Mouse (Mus musculus): ENCODE data around the gene Fibp. TPM values are rescaled to one million over a fixed set of nuclear protein-coding genes. Genes with fewer than 3 reads are reported as not detected.

Gene Fibp
- polyA plus RNA-seq, 1 experiment from 2014 or later = 103 TPM

DNA sequence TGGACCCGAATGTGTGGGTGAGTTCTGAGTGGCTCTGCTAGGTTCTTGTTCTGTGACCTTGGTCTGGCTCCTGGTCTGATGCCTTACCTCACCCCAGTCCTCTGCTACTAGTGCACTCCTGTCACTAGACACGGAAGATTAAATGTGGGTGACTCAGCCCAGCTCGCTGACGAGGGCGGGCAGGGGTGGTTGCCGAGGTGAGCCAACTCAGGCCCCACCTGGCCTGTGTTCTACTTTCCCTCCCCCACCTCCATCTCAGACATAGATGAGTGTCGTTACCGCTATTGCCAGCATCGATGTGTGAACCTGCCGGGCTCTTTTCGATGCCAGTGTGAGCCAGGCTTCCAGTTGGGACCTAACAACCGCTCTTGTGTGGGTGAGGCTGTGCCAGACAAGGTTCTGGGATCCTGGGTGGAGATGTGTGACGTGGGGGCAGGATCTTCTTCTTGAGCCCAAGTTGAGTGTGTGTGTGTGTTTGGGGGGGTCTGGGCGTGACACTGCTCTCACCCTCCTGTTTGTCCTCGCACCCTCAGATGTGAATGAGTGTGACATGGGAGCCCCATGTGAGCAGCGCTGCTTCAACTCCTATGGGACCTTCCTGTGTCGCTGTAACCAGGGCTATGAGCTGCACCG is 17.4 kb downstream of the Fibp start:
- no peak overlapping the region for H3K9ac ChIP-seq (ENCODE audit: low read length)
- ATAC-seq (ENCODE audit: low FRiP score, low TSS enrichment) = peak; percentile 84
- H3K4me2 ChIP-seq (replicated peaks; ENCODE audit: low read depth) = no peak overlapping the region
- WGBS = 69% methylated on average over 18 of the region's 18 CpGs
- H3K9me3 ChIP-seq (ENCODE audit: control insufficient read depth, low read length) = no peaks in the 10 kb centered on the region
- no peaks in the 10 kb centered on the region for H3K27me3 ChIP-seq (ENCODE audit: control insufficient read depth, insufficient read depth, low read length)
- TF ChIP-seq EP300 (optimal IDR thresholded peaks at IDR 0.05) = no peak
- no peak for TF ChIP-seq CTCF (IDR thresholded peaks at IDR 0.05; ENCODE audit: low read depth)
- no peak overlapping the region for H3K27ac ChIP-seq (replicated peaks)
- peak; percentile 76 for DNase-seq (ENCODE audit: low spot score)
- H3K4me3 ChIP-seq (ENCODE audit: low read depth, low read length) = no peak overlapping the region
- no peaks in the 10 kb centered on the region; the same call in 1 of the 2 replicates for H3K4me1 ChIP-seq (replicated peaks; ENCODE audit: control insufficient read depth, insufficient read depth)
- H3K36me3 ChIP-seq (ENCODE audit: control insufficient read depth, insufficient read depth, low read length) = peaks cover 10% of the 10 kb centered on the region; the same call in 1 of the 2 replicates

DNA sequence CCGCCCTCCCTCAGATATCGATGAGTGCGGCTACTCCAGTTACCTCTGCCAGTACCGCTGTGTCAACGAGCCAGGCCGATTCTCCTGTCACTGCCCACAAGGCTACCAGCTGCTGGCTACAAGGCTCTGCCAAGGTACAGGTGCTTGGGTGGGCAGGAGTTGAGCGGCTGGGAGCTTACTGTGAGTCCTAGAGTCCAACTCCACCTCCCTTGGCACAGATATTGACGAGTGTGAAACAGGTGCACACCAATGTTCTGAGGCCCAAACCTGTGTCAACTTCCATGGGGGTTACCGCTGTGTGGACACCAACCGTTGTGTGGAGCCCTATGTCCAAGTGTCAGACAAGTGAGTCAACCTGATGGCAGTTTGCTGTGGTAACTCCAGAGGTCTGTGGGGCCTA is 19.6 kb downstream of the Fibp start:
- WGBS = 82% methylated on average over 10 of the region's 10 CpGs
- no peak overlapping the region for H3K9ac ChIP-seq (ENCODE audit: low read length)
- H3K4me3 ChIP-seq (ENCODE audit: low read depth, low read length) = no peak overlapping the region
- no peaks in the 10 kb centered on the region for H3K9me3 ChIP-seq (ENCODE audit: control insufficient read depth, low read length)
- DNase-seq (ENCODE audit: low spot score) (no peak), ATAC-seq (ENCODE audit: low FRiP score, low TSS enrichment) (no peak)
- H3K36me3 ChIP-seq (ENCODE audit: control insufficient read depth, insufficient read depth, low read length) = peaks cover 21% of the 10 kb centered on the region; the same call in 1 of the 2 replicates
- no peak overlapping the region for H3K4me2 ChIP-seq (replicated peaks; ENCODE audit: low read depth)
- H3K27me3 ChIP-seq (ENCODE audit: control insufficient read depth, insufficient read depth, low read length) = no peaks in the 10 kb centered on the region
- H3K27ac ChIP-seq (replicated peaks) = no peak overlapping the region
- H3K4me1 ChIP-seq (replicated peaks; ENCODE audit: control insufficient read depth, insufficient read depth) = no peaks in the 10 kb centered on the region; the same call in 1 of the 2 replicates
- no peak for TF ChIP-seq CTCF (IDR thresholded peaks at IDR 0.05; ENCODE audit: low read depth)

DNA sequence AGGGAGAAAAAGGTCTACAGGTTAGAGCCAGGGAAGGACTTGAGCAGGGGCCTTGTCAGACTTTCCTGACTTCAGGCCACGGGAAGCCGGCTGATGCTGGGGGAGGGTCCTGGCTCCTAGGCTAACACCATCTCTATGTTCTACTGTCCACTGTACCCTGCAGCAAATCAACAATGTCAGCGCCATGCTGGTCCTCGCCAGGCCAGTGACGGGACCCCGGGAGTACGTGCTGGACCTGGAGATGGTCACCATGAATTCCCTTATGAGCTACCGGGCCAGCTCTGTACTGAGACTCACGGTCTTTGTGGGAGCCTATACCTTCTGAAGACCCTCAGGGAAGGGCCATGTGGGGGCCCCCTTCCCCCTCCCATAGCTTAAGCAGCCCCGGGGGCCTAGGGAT is 21.0 kb downstream of the Fibp start:
- Histone ChIP-seq H3K4me1 (replicated peaks; ENCODE audit: control insufficient read depth, insufficient read depth) (no peaks in the 10 kb centered on the region; the same call in 1 of the 2 replicates), H3K36me3 (ENCODE audit: control insufficient read depth, insufficient read depth, low read length) (peaks cover 21% of the 10 kb centered on the region; the same call in 1 of the 2 replicates), H3K9ac (ENCODE audit: low read length) (no peak overlapping the region), H3K9me3 (ENCODE audit: control insufficient read depth, low read length) (no peaks in the 10 kb centered on the region), H3K4me2 (replicated peaks; ENCODE audit: low read depth) (no peak overlapping the region), H3K4me3 (ENCODE audit: low read depth, low read length) (no peak overlapping the region), H3K27ac (replicated peaks) (no peak overlapping the region), H3K27me3 (ENCODE audit: control insufficient read depth, insufficient read depth, low read length) (no peaks in the 10 kb centered on the region)
- no peak for TF ChIP-seq CTCF (IDR thresholded peaks at IDR 0.05; ENCODE audit: low read depth)
- TF ChIP-seq EP300 (optimal IDR thresholded peaks at IDR 0.05) = no peak
- no peak for DNase-seq (ENCODE audit: low spot score)
- no peak for ATAC-seq (ENCODE audit: low FRiP score, low TSS enrichment)
- WGBS = 92% methylated on average over 10 of the region's 10 CpGs

DNA sequence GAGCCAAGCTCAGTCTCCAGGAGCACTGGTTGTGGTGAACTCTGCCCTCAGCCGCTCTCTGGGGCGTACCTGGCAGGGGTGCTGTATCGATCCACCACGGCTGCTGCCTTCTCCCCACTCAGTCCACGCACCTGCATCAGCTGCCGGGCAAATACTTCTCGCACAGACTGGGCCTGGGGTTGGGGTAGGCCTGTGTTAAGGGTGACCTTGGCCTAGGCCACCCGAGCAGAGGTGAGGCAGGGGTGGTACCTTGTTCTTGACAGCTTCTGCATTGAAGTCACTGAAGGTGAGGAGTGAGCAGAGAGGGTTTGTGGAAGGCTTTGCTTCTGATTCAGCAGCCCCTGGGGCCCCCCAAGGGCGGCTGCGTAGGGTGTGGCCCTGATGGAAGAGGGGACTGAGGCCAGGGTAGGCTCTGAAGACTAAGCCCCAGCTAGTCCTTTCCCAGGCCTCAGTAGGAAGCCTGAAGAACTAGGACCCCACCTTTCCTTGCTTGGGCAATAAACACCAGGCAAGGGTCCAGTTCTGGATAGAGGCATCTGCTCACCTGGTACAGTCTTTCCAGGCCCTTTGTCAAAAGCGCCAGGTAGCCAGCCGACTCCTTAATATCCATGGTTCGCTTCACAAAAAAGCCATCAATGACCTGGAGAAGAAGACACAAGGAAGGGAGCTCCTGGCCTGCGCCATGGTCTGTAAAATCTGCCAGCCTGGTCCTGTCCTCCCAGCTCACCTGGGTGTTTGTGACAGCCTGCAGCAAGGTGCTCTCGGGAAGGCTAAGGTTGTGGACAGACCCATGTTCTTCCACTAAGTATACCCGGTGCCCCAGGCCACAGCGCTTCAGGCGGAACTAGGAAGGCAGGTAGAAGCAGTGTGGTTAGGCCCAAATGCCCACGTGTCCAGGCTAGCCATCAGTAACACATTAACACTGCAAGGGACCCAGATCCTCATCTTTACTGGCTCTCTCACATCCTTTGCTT is 23.3 kb downstream of the Fibp start:
- H3K9me3 ChIP-seq (ENCODE audit: control insufficient read depth, low read length) = no peaks in the 10 kb centered on the region
- no peak overlapping the region for H3K27ac ChIP-seq (replicated peaks)
- H3K36me3 ChIP-seq (ENCODE audit: control insufficient read depth, insufficient read depth, low read length) = peaks cover 21% of the 10 kb centered on the region; the same call in 1 of the 2 replicates
- TF ChIP-seq CTCF (IDR thresholded peaks at IDR 0.05; ENCODE audit: low read depth) = no peak
- no peak for TF ChIP-seq EP300 (optimal IDR thresholded peaks at IDR 0.05)
- H3K9ac ChIP-seq (ENCODE audit: low read length) = no peak overlapping the region
- 92% methylated on average over 19 of the region's 19 CpGs for whole genome bisulfite sequencing
- no peak for DNase-seq (ENCODE audit: low spot score)
- no peak overlapping the region for H3K4me3 ChIP-seq (ENCODE audit: low read depth, low read length)
- ATAC-seq (ENCODE audit: low FRiP score, low TSS enrichment) = no peak
- no peak overlapping the region for H3K4me2 ChIP-seq (replicated peaks; ENCODE audit: low read depth)
- no peaks in the 10 kb centered on the region for H3K27me3 ChIP-seq (ENCODE audit: control insufficient read depth, insufficient read depth, low read length)
- H3K4me1 ChIP-seq (replicated peaks; ENCODE audit: control insufficient read depth, insufficient read depth) = no peaks in the 10 kb centered on the region

DNA sequence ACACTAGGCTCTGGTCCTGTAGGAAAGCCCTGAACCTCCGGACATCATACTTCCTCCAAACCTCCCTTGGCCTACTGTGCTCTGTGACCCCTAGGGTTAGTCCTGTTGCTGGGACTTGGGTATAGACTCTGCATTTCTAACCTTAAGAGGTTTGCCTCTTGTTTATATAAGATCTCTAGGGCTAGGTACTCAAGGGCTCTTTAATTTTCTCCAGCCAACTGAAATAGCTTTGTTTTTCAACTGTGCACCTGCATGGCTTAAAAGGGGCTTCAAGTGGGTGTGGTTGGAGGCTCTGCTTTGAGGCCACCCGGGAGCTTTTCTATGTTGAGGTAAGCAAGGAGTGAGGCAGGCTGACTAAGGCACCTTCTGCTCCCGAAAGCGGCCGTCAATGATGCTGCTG is 24.1 kb downstream of the Fibp start:
- no peak for TF ChIP-seq EP300 (optimal IDR thresholded peaks at IDR 0.05)
- TF ChIP-seq CTCF (IDR thresholded peaks at IDR 0.05; ENCODE audit: low read depth) = no peak
- Histone ChIP-seq H3K4me2 (replicated peaks; ENCODE audit: low read depth) (no peak overlapping the region), H3K9me3 (ENCODE audit: control insufficient read depth, low read length) (no peaks in the 10 kb centered on the region), H3K9ac (ENCODE audit: low read length) (no peak overlapping the region), H3K4me1 (replicated peaks; ENCODE audit: control insufficient read depth, insufficient read depth) (no peaks in the 10 kb centered on the region), H3K27me3 (ENCODE audit: control insufficient read depth, insufficient read depth, low read length) (no peaks in the 10 kb centered on the region), H3K27ac (replicated peaks) (no peak overlapping the region), H3K4me3 (ENCODE audit: low read depth, low read length) (no peak overlapping the region), H3K36me3 (ENCODE audit: control insufficient read depth, insufficient read depth, low read length) (peaks cover 21% of the 10 kb centered on the region; the same call in 1 of the 2 replicates)
- ATAC-seq (ENCODE audit: low FRiP score, low TSS enrichment) (no peak), DNase-seq (ENCODE audit: low spot score) (no peak)
- 89% methylated on average over 5 of the region's 5 CpGs for WGBS

Measured in stomach, postnatal 0 days (tissue).